Mouse (Mus musculus): Measurements from ENCODE around the gene Prkcb. TPM values are rescaled to one million over a fixed set of nuclear protein-coding genes. Genes with fewer than 3 reads are reported as not detected.

The Prkcb gene
- total and polyA plus RNA-seq, 3 experiments = 3.6 to 4.5 (median 3.8) TPM

- intact Hi-C loops (cut with DNase I) = no loop called here
- WGBS = 65% methylated on average over 14 of the region's 14 CpGs
- Histone ChIP-seq H3K9ac (ENCODE audit: low read depth, low read length) (no peak overlapping the region), H3K4me1 (ENCODE audit: control insufficient read depth, insufficient read depth, low read length) (no peaks in the 10 kb centered on the region), H3K79me2 (replicated peaks; ENCODE audit: control insufficient read depth, insufficient read depth, low read length) (no peaks in the 10 kb centered on the region), H3K4me3 (no peak overlapping the region), H3K36me3 (ENCODE audit: control insufficient read depth, insufficient read depth, low read length) (no peaks in the 10 kb centered on the region), H3K27me3 (ENCODE audit: control insufficient read depth, insufficient read depth, low read length) (no peaks in the 10 kb centered on the region), H3K27ac (no peak overlapping the region)
- no peak for DNase-seq
- TF ChIP-seq CTCF (IDR thresholded peaks at IDR 0.05) = no peak
- no peak for TF ChIP-seq EP300 (IDR thresholded peaks at IDR 0.05; ENCODE audit: insufficient read depth, low read depth, low read length)
- no peak for TF ChIP-seq POLR2A (IDR thresholded peaks at IDR 0.05; ENCODE audit: insufficient read depth, low read depth, low read length)
Measured at GRCm38 (mm10) chr7:122309909-122310725, 21.6 kb downstream of the Prkcb start.

GRCm38 (mm10) chr7:122310726-122311018 lies 22.1 kb downstream of the Prkcb start:
- intact Hi-C loops (cut with DNase I) = no loop called here
- Histone ChIP-seq H3K4me1 (ENCODE audit: control insufficient read depth, insufficient read depth, low read length) (no peaks in the 10 kb centered on the region), H3K4me3 (no peak overlapping the region), H3K36me3 (ENCODE audit: control insufficient read depth, insufficient read depth, low read length) (no peaks in the 10 kb centered on the region), H3K27me3 (ENCODE audit: control insufficient read depth, insufficient read depth, low read length) (no peaks in the 10 kb centered on the region), H3K9ac (ENCODE audit: low read depth, low read length) (no peak overlapping the region), H3K27ac (no peak overlapping the region), H3K79me2 (replicated peaks; ENCODE audit: control insufficient read depth, insufficient read depth, low read length) (no peaks in the 10 kb centered on the region)
- no peak for DNase-seq
- TF ChIP-seq EP300 (IDR thresholded peaks at IDR 0.05; ENCODE audit: insufficient read depth, low read depth, low read length) (no peak), CTCF (IDR thresholded peaks at IDR 0.05) (no peak), POLR2A (IDR thresholded peaks at IDR 0.05; ENCODE audit: insufficient read depth, low read depth, low read length) (no peak)
- WGBS = 90% methylated on average over 7 of the region's 7 CpGs

- no peaks in the 10 kb centered on the region for H3K4me1 ChIP-seq (ENCODE audit: control insufficient read depth, insufficient read depth, low read length)
- H3K36me3 ChIP-seq (ENCODE audit: control insufficient read depth, insufficient read depth, low read length) = no peaks in the 10 kb centered on the region
- TF ChIP-seq EP300 (IDR thresholded peaks at IDR 0.05; ENCODE audit: insufficient read depth, low read depth, low read length) = no peak
- no peak for TF ChIP-seq POLR2A (IDR thresholded peaks at IDR 0.05; ENCODE audit: insufficient read depth, low read depth, low read length)
- TF ChIP-seq CTCF (IDR thresholded peaks at IDR 0.05) = no peak
- no peak overlapping the region for H3K27ac ChIP-seq
- WGBS = 87% methylated on average over 12 of the region's 12 CpGs
- H3K9ac ChIP-seq (ENCODE audit: low read depth, low read length) = no peak overlapping the region
- DNase-seq = no peak
- no peaks in the 10 kb centered on the region for H3K27me3 ChIP-seq (ENCODE audit: control insufficient read depth, insufficient read depth, low read length)
- no peak overlapping the region for H3K4me3 ChIP-seq
- intact Hi-C loops (cut with DNase I) = no loop called here
- H3K79me2 ChIP-seq (replicated peaks; ENCODE audit: control insufficient read depth, insufficient read depth, low read length) = no peaks in the 10 kb centered on the region
Measured at GRCm38 (mm10) chr7:122313690-122314477, 25.3 kb downstream of the Prkcb start.

GRCm38 (mm10) chr7:122315720-122316331 lies 27.3 kb downstream of the Prkcb start:
- WGBS = 77% methylated on average over 8 of the region's 8 CpGs
- H3K36me3 ChIP-seq (ENCODE audit: control insufficient read depth, insufficient read depth, low read length) = no peaks in the 10 kb centered on the region

GRCm38 (mm10) chr7:122316681-122317080 lies 28.1 kb downstream of the Prkcb start:
- no peaks in the 10 kb centered on the region for H3K27me3 ChIP-seq (ENCODE audit: control insufficient read depth, insufficient read depth, low read length)
- H3K27ac ChIP-seq = no peak overlapping the region
- WGBS = 27% methylated on average over 3 of the region's 3 CpGs
- intact Hi-C loops (cut with DNase I) = no loop called here
- no peak overlapping the region for H3K4me3 ChIP-seq
- H3K9ac ChIP-seq (ENCODE audit: low read depth, low read length) = no peak overlapping the region
- no peaks in the 10 kb centered on the region for H3K4me1 ChIP-seq (ENCODE audit: control insufficient read depth, insufficient read depth, low read length)
- no peak for DNase-seq
- H3K79me2 ChIP-seq (replicated peaks; ENCODE audit: control insufficient read depth, insufficient read depth, low read length) = no peaks in the 10 kb centered on the region
- no peaks in the 10 kb centered on the region for H3K36me3 ChIP-seq (ENCODE audit: control insufficient read depth, insufficient read depth, low read length)
- TF ChIP-seq EP300 (IDR thresholded peaks at IDR 0.05; ENCODE audit: insufficient read depth, low read depth, low read length) = no peak
- TF ChIP-seq POLR2A (IDR thresholded peaks at IDR 0.05; ENCODE audit: insufficient read depth, low read depth, low read length) = no peak
- TF ChIP-seq CTCF (IDR thresholded peaks at IDR 0.05) = no peak

More at GRCm38 (mm10) chr7:122315720-122316331, 27.3 kb downstream of the Prkcb start:
- no peaks in the 10 kb centered on the region for H3K4me1 ChIP-seq (ENCODE audit: control insufficient read depth, insufficient read depth, low read length)
- H3K79me2 ChIP-seq (replicated peaks; ENCODE audit: control insufficient read depth, insufficient read depth, low read length) = no peaks in the 10 kb centered on the region
- no peak overlapping the region for H3K4me3 ChIP-seq
- no peak overlapping the region for H3K9ac ChIP-seq (ENCODE audit: low read depth, low read length)
- no peak for DNase-seq
- H3K27me3 ChIP-seq (ENCODE audit: control insufficient read depth, insufficient read depth, low read length) = no peaks in the 10 kb centered on the region
- no peak overlapping the region for H3K27ac ChIP-seq
- TF ChIP-seq EP300 (IDR thresholded peaks at IDR 0.05; ENCODE audit: insufficient read depth, low read depth, low read length) = no peak
- TF ChIP-seq POLR2A (IDR thresholded peaks at IDR 0.05; ENCODE audit: insufficient read depth, low read depth, low read length) = no peak
- no peak for TF ChIP-seq CTCF (IDR thresholded peaks at IDR 0.05)
- intact Hi-C loops (cut with DNase I) = no loop called here

Data from heart, adult 2 months (tissue).